Mouse (Mus musculus): ENCODE measurements at regions not wholly inside any gene's neighbourhood (a gene's known extent, or its start where the extent isn't known, plus 50 kb on each side); places are given as distances from the start of the nearest gene placed in this dataset.
A peak's percentile ranks its signal among the peaks of the same experiment; 100 is the strongest.

- no peak for DNase-seq
Measured at GRCm38 (mm10) chr3:147181501-147182365, 329.6 kb downstream of the Ttll7 start.

GRCm38 (mm10) chr3:147182366-147182875 lies 330.3 kb downstream of the Ttll7 start:
- DNase-seq: no peak

- no peak for DNase-seq
Measured at GRCm38 (mm10) chr3:147183656-147184290, 331.6 kb downstream of the Ttll7 start.

- no peak for DNase-seq
Measured at GRCm38 (mm10) chr3:147189737-147190136, 337.6 kb downstream of the Ttll7 start.

GRCm38 (mm10) chr3:147196626-147197025 lies 344.5 kb downstream of the Ttll7 start:
- DNase-seq: no peak

GRCm38 (mm10) chr3:147197215-147197614 lies 345.0 kb downstream of the Ttll7 start:
- DNase-seq: no peak

- no peak for DNase-seq
Measured at GRCm38 (mm10) chr3:147211127-147211940, 359.2 kb downstream of the Ttll7 start.

- peak; percentile 73 for DNase-seq
Measured at GRCm38 (mm10) chr3:147228663-147229062, 376.5 kb downstream of the Ttll7 start.

GRCm38 (mm10) chr3:147230594-147230993 lies 378.4 kb downstream of the Ttll7 start:
- peak; percentile 4 for DNase-seq

- peak; percentile 15 for DNase-seq
Measured at GRCm38 (mm10) chr3:147238398-147238797, 386.2 kb downstream of the Ttll7 start.

GRCm38 (mm10) chr3:147240651-147241050 lies 388.5 kb downstream of the Ttll7 start:
- DNase-seq: peak; percentile 62

- DNase-seq: peak; percentile 79
Measured at GRCm38 (mm10) chr3:147244911-147245430, 392.8 kb downstream of the Ttll7 start.

GRCm38 (mm10) chr3:147246141-147246540 lies 394.0 kb downstream of the Ttll7 start:
- no peak for DNase-seq

GRCm38 (mm10) chr3:147249466-147249865 lies 397.3 kb downstream of the Ttll7 start:
- no peak for DNase-seq

- peak; percentile 15 for DNase-seq
Measured at GRCm38 (mm10) chr3:147249906-147250305, 397.7 kb downstream of the Ttll7 start.

GRCm38 (mm10) chr3:147252226-147252788 lies 400.1 kb downstream of the Ttll7 start:
- DNase-seq: no peak

- DNase-seq: no peak
Measured at GRCm38 (mm10) chr3:147252812-147253211, 400.6 kb downstream of the Ttll7 start.

- peak; percentile 39 for DNase-seq
Measured at GRCm38 (mm10) chr3:147254454-147254853, 402.3 kb downstream of the Ttll7 start.

- peak; percentile 71 for DNase-seq
Measured at GRCm38 (mm10) chr3:147260958-147261595, 408.9 kb downstream of the Ttll7 start.

- DNase-seq: peak; percentile 88
Measured at GRCm38 (mm10) chr3:147266556-147266955, 414.4 kb downstream of the Ttll7 start.

GRCm38 (mm10) chr3:147273446-147273845 lies 421.3 kb downstream of the Ttll7 start:
- peak; percentile 49 for DNase-seq

- peak; percentile 39 for DNase-seq
Measured at GRCm38 (mm10) chr3:147278602-147279001, 426.4 kb downstream of the Ttll7 start.
